Mouse (Mus musculus) kidney, adult 10 weeks (tissue): Measurements from ENCODE around the gene Tbc1d4. TPM values are rescaled to one million over a fixed set of nuclear protein-coding genes. Genes with fewer than 3 reads are reported as not detected.

Experiments
- polyA plus RNA-seq: library from polyadenylated mRNA; stranded (reverse); fragments of 350-450 nt; fragmentation: Illumina TruSeq; extraction: RNeasy Lipid Tissue Mini Kit (QIAGEN cat#74804); gene quantifications from one replicate; pipeline ENCODE4 v1.2.3, GENCODE M21; 2014; ENCODE audit warnings: low read depth, low replicate concordance

Gene Tbc1d4
- 27.6 TPM for polyA plus RNA-seq

GRCm38 (mm10) chr14:101608519-101609368 is at the start of gene Tbc1d4:
Gene Tbc1d4, minus strand, starts transcription at chr14:101609191.

GRCm38 (mm10) chr14:101653581-101654525 is 44.9 kb upstream of the Tbc1d4 start, which contains the start of gene Uchl3:
Gene Uchl3, plus strand, starts transcription at chr14:101653967.

GRCm38 (mm10) chr14:101640153-101640843 is 31.3 kb upstream of the Tbc1d4 start, which contains the start of gene Commd6:
Gene Commd6, minus strand, starts transcription at chr14:101640686.

Other genes starting within 250 kb of the Tbc1d4 start
- gene Commd6, start 31.5 kb upstream of the Tbc1d4 start, polyA plus RNA-seq, result 140 TPM
- 190 TPM for gene Uchl3, start 44.8 kb upstream of the Tbc1d4 start, polyA plus RNA-seq
- gene Gm9922, start 120.6 kb upstream of the Tbc1d4 start, polyA plus RNA-seq, result not detected
- gene Lmo7, start 120.8 kb upstream of the Tbc1d4 start, polyA plus RNA-seq, result 143 TPM